Mouse (Mus musculus): ENCODE results near the gene Upp2.

Upp2 gene

GRCm38 (mm10) chr2:58567066-58567810, at the start of gene Upp2, which contains the start of gene Acvr1:
TSS of gene Upp2 (plus strand) at chr2:58567298.
TSS of gene Acvr1 (minus strand) at chr2:58567157.
- DNase-seq, result peak; percentile 52

GRCm38 (mm10) chr2:58518517-58518916, 48.6 kb upstream of the Upp2 start:
- no peak for DNase-seq

- DNase-seq, result no peak
Measured at GRCm38 (mm10) chr2:58520727-58521126, 46.4 kb upstream of the Upp2 start.

GRCm38 (mm10) chr2:58521621-58522020, 45.5 kb upstream of the Upp2 start:
- no peak for DNase-seq

- DNase-seq, result no peak
Measured at GRCm38 (mm10) chr2:58523097-58523496, 44.0 kb upstream of the Upp2 start.

- DNase-seq, result no peak
Measured at GRCm38 (mm10) chr2:58523894-58524293, 43.2 kb upstream of the Upp2 start.

GRCm38 (mm10) chr2:58524356-58524755, 42.7 kb upstream of the Upp2 start:
- DNase-seq, result no peak

GRCm38 (mm10) chr2:58527786-58528185, 39.3 kb upstream of the Upp2 start:
- DNase-seq, result no peak

- no peak for DNase-seq
Measured at GRCm38 (mm10) chr2:58529384-58529783, 37.7 kb upstream of the Upp2 start.

- DNase-seq, result no peak
Measured at GRCm38 (mm10) chr2:58529860-58530440, 37.1 kb upstream of the Upp2 start.

GRCm38 (mm10) chr2:58530521-58530920, 36.6 kb upstream of the Upp2 start:
- DNase-seq, result no peak

GRCm38 (mm10) chr2:58532260-58532850, 34.7 kb upstream of the Upp2 start:
- DNase-seq, result no peak

GRCm38 (mm10) chr2:58533521-58534001, 33.5 kb upstream of the Upp2 start:
- DNase-seq, result no peak

- DNase-seq, result no peak
Measured at GRCm38 (mm10) chr2:58534379-58534778, 32.7 kb upstream of the Upp2 start.

- DNase-seq, result no peak
Measured at GRCm38 (mm10) chr2:58535233-58535632, 31.9 kb upstream of the Upp2 start.

GRCm38 (mm10) chr2:58536796-58537195, 30.3 kb upstream of the Upp2 start:
- DNase-seq, result no peak

- no peak for DNase-seq
Measured at GRCm38 (mm10) chr2:58538196-58538595, 28.9 kb upstream of the Upp2 start.

GRCm38 (mm10) chr2:58543252-58543651, 23.8 kb upstream of the Upp2 start:
- no peak for DNase-seq

GRCm38 (mm10) chr2:58544368-58544767, 22.7 kb upstream of the Upp2 start:
- no peak for DNase-seq

- DNase-seq, result no peak
Measured at GRCm38 (mm10) chr2:58546264-58546663, 20.8 kb upstream of the Upp2 start.

- no peak for DNase-seq
Measured at GRCm38 (mm10) chr2:58548943-58549342, 18.2 kb upstream of the Upp2 start.

GRCm38 (mm10) chr2:58549960-58550359, 17.1 kb upstream of the Upp2 start:
- DNase-seq, result no peak

GRCm38 (mm10) chr2:58550488-58550887, 16.6 kb upstream of the Upp2 start:
- DNase-seq, result no peak

GRCm38 (mm10) chr2:58551866-58552265, 15.2 kb upstream of the Upp2 start:
- DNase-seq, result no peak
